Mouse (Mus musculus) lung, embryonic 14.5 days (tissue): Measurements from ENCODE around the gene Vamp8. TPM values are rescaled to one million over a fixed set of nuclear protein-coding genes. Genes with fewer than 3 reads are reported as not detected.

Experiments used
- ATAC-seq: fragments of 200-750 bp; cut with Nextera tagmentation; 2 replicates; pipeline ENCODE4 v1.8.0; 2017; ENCODE audit warnings: mild to moderate bottlenecking, moderate TSS enrichment, moderate library complexity; ENCODE audit not compliant: insufficient read depth
- DNase-seq: peaks from one replicate; pipeline ENCODE4 v3.0.0-alpha.2; 2015
- H3K27ac ChIP-seq: fragments of 300-500 bp; sonication (generic); 2 replicates; pipeline ENCODE4 v1.5.1; 2014; ENCODE audit warnings: low read depth, mild to moderate bottlenecking, moderate library complexity
- H3K27me3 ChIP-seq: fragments of 300-500 bp; sonication (generic); 2 replicates; pipeline ENCODE4 v1.6.1; 2014; ENCODE audit warnings: low read length, control low read depth; ENCODE audit not compliant: insufficient read depth
- H3K36me3 ChIP-seq: fragments of 300-500 bp; sonication (generic); 2 replicates; pipeline ENCODE4 v1.6.1; 2014; ENCODE audit warnings: control low read depth; ENCODE audit not compliant: insufficient read depth
- H3K4me1 ChIP-seq: fragments of 300-500 bp; sonication (generic); 2 replicates; pipeline ENCODE4 v1.6.1; 2014; ENCODE audit warnings: antibody characterized with exemption, control low read depth; ENCODE audit not compliant: insufficient read depth
- H3K4me2 ChIP-seq: fragments of 300-500 bp; sonication (generic); 2 replicates; pipeline ENCODE4 v1.6.1; 2014; ENCODE audit warnings: mild to moderate bottlenecking
- H3K4me3 ChIP-seq: fragments of 300-500 bp; sonication (generic); 2 replicates; pipeline ENCODE4 v1.5.1; 2014; ENCODE audit warnings: low read depth, low read length
- H3K9ac ChIP-seq: fragments of 300-500 bp; sonication (generic); 2 replicates; pipeline ENCODE4 v1.6.1; 2014
- H3K9me3 ChIP-seq: fragments of 300-500 bp; sonication (generic); 2 replicates; pipeline ENCODE4 v1.6.1; 2016; ENCODE audit warnings: low read depth, low read length, control low read depth
- CTCF ChIP-seq: IDR thresholded peaks from 2 replicates; pipeline ENCODE4 v1.5.1; 2016; ENCODE audit warnings: antibody characterized with exemption, low read depth
- WGBS: fragments of 180-500 bp; shearing (Covaris S2); extraction: QIAGEN DNeasy Blood & Tissue Kit; methylation state at CpG from one replicate; pipeline ENCODE4 v1.1.7; 2014; 5-methylcytosine and 5-hydroxymethylcytosine counted together
- polyA plus RNA-seq: library from polyadenylated mRNA; unstranded; fragments of >200 nt; fragmentation: Nextera tagmentation; extraction: Ambion mirVana; gene quantifications from 2 replicates; pipeline ENCODE4 v1.2.1, GENCODE M21; 2014

Gene Vamp8
- polyA plus RNA-seq, 1 experiment from 2014 or later, result 132 TPM

GRCm38 (mm10) chr6:72415181-72415580, 24.7 kb upstream of the Vamp8 start:
- WGBS, result 79% methylated on average over 5 of the region's 5 CpGs
- H3K27ac ChIP-seq, result no peak overlapping the region
- peaks cover 7% of the 10 kb centered on the region; the same call in 1 of the 2 replicates for H3K4me1 ChIP-seq
- no peak for DNase-seq
- peak overlapping the region; percentile 77 for H3K9ac ChIP-seq
- H3K4me2 ChIP-seq, result peak overlapping the region; percentile 86
- no peaks in the 10 kb centered on the region for H3K9me3 ChIP-seq
- H3K36me3 ChIP-seq, result peaks cover 30% of the 10 kb centered on the region
- H3K27me3 ChIP-seq, result no peaks in the 10 kb centered on the region
- no peak for ATAC-seq
- H3K4me3 ChIP-seq, result peak overlapping the region; percentile 68
- TF ChIP-seq CTCF, result no peak

- peak within 1 kb of the TSS; percentile 68 for H3K4me3 ChIP-seq
- peak; percentile 99 for DNase-seq
- no peaks in the 10 kb centered on the region for H3K9me3 ChIP-seq
- H3K36me3 ChIP-seq, result peaks cover 21% of the 10 kb centered on the region
- 1% methylated on average over 33 of the region's 33 CpGs for WGBS
- peak within 1 kb of the TSS; percentile 86 for H3K4me2 ChIP-seq
- H3K27me3 ChIP-seq, result no peaks in the 10 kb centered on the region
- peak within 1 kb of the TSS; percentile 77 for H3K9ac ChIP-seq
- H3K4me1 ChIP-seq, result peaks cover 7% of the 10 kb centered on the region; the same call in 1 of the 2 replicates
- peak; percentile 95 for ATAC-seq
- peak within 1 kb of the TSS; percentile 21; the same call in 1 of the 2 replicates for H3K27ac ChIP-seq
- no peak for TF ChIP-seq CTCF
Measured at GRCm38 (mm10) chr6:72414076-72414756, 23.7 kb upstream of the Vamp8 start, which contains the start of gene Ggcx. Ggcx (plus strand) TSS chr6:72414308.

GRCm38 (mm10) chr6:72410518-72410917, 20.0 kb upstream of the Vamp8 start:
- H3K4me2 ChIP-seq, result no peak overlapping the region
- no peaks in the 10 kb centered on the region for H3K36me3 ChIP-seq
- DNase-seq (no peak), ATAC-seq (no peak)
- no peak for TF ChIP-seq CTCF
- H3K9me3 ChIP-seq, result no peaks in the 10 kb centered on the region
- no peak overlapping the region for H3K27ac ChIP-seq
- H3K9ac ChIP-seq, result no peak overlapping the region
- peaks cover 7% of the 10 kb centered on the region; the same call in 1 of the 2 replicates for H3K4me1 ChIP-seq
- WGBS, result 80% methylated on average over 7 of the region's 7 CpGs
- no peaks in the 10 kb centered on the region for H3K27me3 ChIP-seq
- H3K4me3 ChIP-seq, result no peak overlapping the region

GRCm38 (mm10) chr6:72410003-72410402, 19.5 kb upstream of the Vamp8 start:
- Histone ChIP-seq H3K36me3 (no peaks in the 10 kb centered on the region), H3K27me3 (no peaks in the 10 kb centered on the region), H3K4me2 (no peak overlapping the region), H3K9me3 (no peaks in the 10 kb centered on the region), H3K27ac (no peak overlapping the region), H3K4me3 (no peak overlapping the region), H3K4me1 (peaks cover 3% of the 10 kb centered on the region; the same call in 1 of the 2 replicates), H3K9ac (no peak overlapping the region)
- TF ChIP-seq CTCF, result no peak
- ATAC-seq (no peak), DNase-seq (no peak)
- 38% methylated on average over 1 of the region's 1 CpGs for WGBS

GRCm38 (mm10) chr6:72409567-72409966, 19.1 kb upstream of the Vamp8 start:
- peak; percentile 73 for TF ChIP-seq CTCF
- no peaks in the 10 kb centered on the region for H3K9me3 ChIP-seq
- no peak overlapping the region for H3K27ac ChIP-seq
- ATAC-seq (no peak), DNase-seq (peak; percentile 89)
- no peaks in the 10 kb centered on the region for H3K36me3 ChIP-seq
- no peak overlapping the region for H3K4me2 ChIP-seq
- WGBS, result 11% methylated on average over 3 of the region's 3 CpGs
- H3K9ac ChIP-seq, result no peak overlapping the region
- no peaks in the 10 kb centered on the region for H3K4me1 ChIP-seq
- H3K4me3 ChIP-seq, result no peak overlapping the region
- no peaks in the 10 kb centered on the region for H3K27me3 ChIP-seq

GRCm38 (mm10) chr6:72407119-72407518, 16.6 kb upstream of the Vamp8 start:
- no peak overlapping the region for H3K9ac ChIP-seq
- H3K36me3 ChIP-seq, result no peaks in the 10 kb centered on the region
- peak; percentile 97 for DNase-seq
- no peaks in the 10 kb centered on the region for H3K9me3 ChIP-seq
- peak; percentile 98 for TF ChIP-seq CTCF
- no peaks in the 10 kb centered on the region for H3K4me1 ChIP-seq
- WGBS, result 4% methylated on average over 5 of the region's 5 CpGs
- ATAC-seq, result peak; percentile 67; the same call in 1 of the 2 replicates
- H3K27me3 ChIP-seq, result no peaks in the 10 kb centered on the region
- no peak overlapping the region for H3K4me2 ChIP-seq
- H3K27ac ChIP-seq, result no peak overlapping the region
- H3K4me3 ChIP-seq, result no peak overlapping the region

GRCm38 (mm10) chr6:72405356-72405755, 14.9 kb upstream of the Vamp8 start:
- no peak overlapping the region for H3K27ac ChIP-seq
- DNase-seq (no peak), ATAC-seq (no peak)
- no peaks in the 10 kb centered on the region for H3K27me3 ChIP-seq
- H3K9ac ChIP-seq, result no peak overlapping the region
- H3K9me3 ChIP-seq, result no peaks in the 10 kb centered on the region
- no peaks in the 10 kb centered on the region for H3K4me1 ChIP-seq
- 75% methylated on average over 7 of the region's 7 CpGs for WGBS
- no peak for TF ChIP-seq CTCF
- H3K4me3 ChIP-seq, result no peak overlapping the region
- no peak overlapping the region for H3K4me2 ChIP-seq
- no peaks in the 10 kb centered on the region for H3K36me3 ChIP-seq
